Mouse (Mus musculus): ENCODE measurements around the gene Rnf4.

- TF ChIP-seq CTCF (conservative IDR thresholded peaks at IDR 0.05; ENCODE audit: insufficient read depth, insufficient read length, low read depth, low read length) (no peak), POLR2A (IDR thresholded peaks at IDR 0.05; ENCODE audit: low read depth, low read length) (no peak)
Observed at GRCm38 (mm10) chr5:34381700-34382099, 45.6 kb downstream of the Rnf4 start.
